Mouse (Mus musculus): ENCODE measurements at regions not wholly inside any gene's neighbourhood (a gene's known extent, or its start where the extent isn't known, plus 50 kb on each side); places are given as distances from the start of the nearest gene placed in this dataset.
"Not testable (repeated sequence)": the region's sequence is repeated elsewhere in the genome, so short reads cannot be mapped to it uniquely, and the experiment has no call there.

GRCm38 (mm10) chr4:10670846-10671428 is 203.4 kb upstream of the 2610301B20Rik start:
- 73% methylated on average over 6 of the region's 6 CpGs for WGBS
- H3K4me2 ChIP-seq (ENCODE audit: low read depth, low read length, severe bottlenecking): no peak overlapping the region
- H3K27ac ChIP-seq (ENCODE audit: low read depth, low read length): no peak overlapping the region
- H3K9ac ChIP-seq (ENCODE audit: low read length): no peak overlapping the region
- no peaks in the 10 kb centered on the region for H3K36me3 ChIP-seq (ENCODE audit: control insufficient read depth, insufficient read depth, low read length)
- DNase-seq (ENCODE audit: low spot score): no peak
- no peaks in the 10 kb centered on the region for H3K27me3 ChIP-seq (ENCODE audit: control insufficient read depth, insufficient read depth, low read length)
- no peaks in the 10 kb centered on the region for H3K4me1 ChIP-seq (replicated peaks; ENCODE audit: control insufficient read depth, insufficient read depth, low read length)
- H3K9me3 ChIP-seq (ENCODE audit: control insufficient read depth, low read length): no peaks in the 10 kb centered on the region
- no peak overlapping the region for H3K4me3 ChIP-seq (ENCODE audit: low read depth, low read length)
- no peak for ATAC-seq (replicated peaks; ENCODE audit: low FRiP score)

DNA sequence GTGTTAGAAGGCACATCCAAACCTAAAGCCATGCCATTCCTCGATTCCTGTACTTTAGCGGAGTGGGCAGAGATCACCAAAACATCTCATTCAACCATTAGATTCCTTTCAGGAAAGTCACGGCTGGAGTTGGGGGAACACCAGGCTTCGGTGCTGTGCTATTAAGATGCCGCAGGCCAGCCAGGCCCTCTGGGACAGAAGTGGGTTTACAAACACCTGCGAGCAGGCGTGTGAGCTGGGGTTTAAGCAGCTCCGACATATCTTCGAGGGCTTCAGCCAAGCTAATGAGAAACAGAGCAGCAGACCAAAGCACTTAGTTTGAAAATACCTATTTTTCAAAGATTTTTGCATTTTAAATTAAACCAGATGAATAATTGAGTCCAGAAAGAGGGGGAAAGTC is 183.2 kb upstream of the 2610301B20Rik start:
- Histone ChIP-seq H3K4me3 (ENCODE audit: low read depth, low read length) (no peak overlapping the region), H3K9me3 (ENCODE audit: control insufficient read depth, low read length) (no peaks in the 10 kb centered on the region), H3K27ac (ENCODE audit: low read depth, low read length) (no peak overlapping the region), H3K9ac (ENCODE audit: low read length) (no peak overlapping the region), H3K4me1 (replicated peaks; ENCODE audit: control insufficient read depth, insufficient read depth, low read length) (no peaks in the 10 kb centered on the region), H3K27me3 (ENCODE audit: control insufficient read depth, insufficient read depth, low read length) (no peaks in the 10 kb centered on the region), H3K4me2 (ENCODE audit: low read depth, low read length, severe bottlenecking) (no peak overlapping the region), H3K36me3 (ENCODE audit: control insufficient read depth, insufficient read depth, low read length) (no peaks in the 10 kb centered on the region)
- ATAC-seq (replicated peaks; ENCODE audit: low FRiP score) (no peak), DNase-seq (ENCODE audit: low spot score) (no peak)
- 77% methylated on average over 9 of the region's 9 CpGs for WGBS

- Histone ChIP-seq H3K9ac (ENCODE audit: low read length) (no peak overlapping the region), H3K9me3 (ENCODE audit: control insufficient read depth, low read length) (no peaks in the 10 kb centered on the region), H3K4me3 (ENCODE audit: low read depth, low read length) (no peak overlapping the region), H3K27me3 (ENCODE audit: control insufficient read depth, insufficient read depth, low read length) (no peaks in the 10 kb centered on the region), H3K4me2 (ENCODE audit: low read depth, low read length, severe bottlenecking) (no peak overlapping the region), H3K36me3 (ENCODE audit: control insufficient read depth, insufficient read depth, low read length) (no peaks in the 10 kb centered on the region), H3K4me1 (replicated peaks; ENCODE audit: control insufficient read depth, insufficient read depth, low read length) (no peaks in the 10 kb centered on the region), H3K27ac (ENCODE audit: low read depth, low read length) (no peak overlapping the region)
- no peak for DNase-seq (ENCODE audit: low spot score)
- WGBS: 84% methylated on average over 2 of the region's 2 CpGs
- ATAC-seq (replicated peaks; ENCODE audit: low FRiP score): no peak
These were observed 181.4 kb upstream of the 2610301B20Rik start for GRCm38 (mm10) chr4:10692860-10693259.

DNA sequence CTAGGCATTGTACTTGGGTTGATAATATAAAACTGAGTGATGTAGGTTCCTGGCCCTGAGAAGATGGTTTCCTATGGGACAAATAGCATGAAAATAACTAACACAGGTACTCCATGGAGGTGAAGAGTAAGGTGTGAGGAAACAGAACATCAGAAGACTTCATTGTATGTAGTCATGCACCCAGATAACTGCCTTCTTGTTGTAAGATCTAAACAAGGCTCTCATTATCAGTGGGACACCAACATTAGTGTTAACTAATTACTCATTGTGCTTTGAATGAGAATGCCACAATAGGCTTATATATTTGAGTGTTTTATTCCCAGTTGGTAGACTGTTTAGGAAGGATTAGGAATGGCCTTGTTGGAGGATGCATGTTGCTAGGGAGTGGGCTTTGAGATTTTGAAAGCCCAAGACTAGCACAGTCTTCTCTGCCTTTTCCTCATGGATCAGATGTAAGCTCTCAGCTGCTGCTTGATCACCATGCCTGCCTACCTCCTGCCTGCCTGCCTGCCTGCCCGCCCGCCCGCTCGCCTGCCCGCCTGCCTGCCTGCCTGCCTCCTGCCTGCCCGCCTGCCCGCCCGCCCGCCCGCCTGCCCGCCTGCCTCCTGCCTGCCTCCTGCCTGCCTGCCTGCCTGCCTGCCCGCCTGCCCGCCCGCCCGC is 180.7 kb upstream of the 2610301B20Rik start:
- no peak overlapping the region for H3K27ac ChIP-seq (ENCODE audit: low read depth, low read length)
- H3K9ac ChIP-seq (ENCODE audit: low read length): no peak overlapping the region
- 39% methylated on average over 5 of the region's 15 CpGs for WGBS
- no peaks in the 10 kb centered on the region for H3K36me3 ChIP-seq (ENCODE audit: control insufficient read depth, insufficient read depth, low read length)
- H3K4me2 ChIP-seq (ENCODE audit: low read depth, low read length, severe bottlenecking): 0 out of 2 replicates have a peak overlapping the region, but pooled peaks have one; percentile 15
- 0 out of 2 replicates have a peak, but pooled peaks have one; percentile 46 for ATAC-seq (replicated peaks; ENCODE audit: low FRiP score)
- DNase-seq (ENCODE audit: low spot score): peak; percentile 61
- H3K27me3 ChIP-seq (ENCODE audit: control insufficient read depth, insufficient read depth, low read length): no peaks in the 10 kb centered on the region
- no peaks in the 10 kb centered on the region for H3K4me1 ChIP-seq (replicated peaks; ENCODE audit: control insufficient read depth, insufficient read depth, low read length)
- H3K4me3 ChIP-seq (ENCODE audit: low read depth, low read length): peak overlapping the region; percentile 19
- H3K9me3 ChIP-seq (ENCODE audit: control insufficient read depth, low read length): no peaks in the 10 kb centered on the region

GRCm38 (mm10) chr4:10694106-10694748 is 180.1 kb upstream of the 2610301B20Rik start:
- WGBS: 67% methylated on average over 14 of the region's 21 CpGs
- not testable (repeated sequence) for H3K4me1 ChIP-seq (replicated peaks; ENCODE audit: control insufficient read depth, insufficient read depth, low read length); H3K4me2 ChIP-seq (ENCODE audit: low read depth, low read length, severe bottlenecking); H3K9ac ChIP-seq (ENCODE audit: low read length); H3K27ac ChIP-seq (ENCODE audit: low read depth, low read length); H3K36me3 ChIP-seq (ENCODE audit: control insufficient read depth, insufficient read depth, low read length); H3K27me3 ChIP-seq (ENCODE audit: control insufficient read depth, insufficient read depth, low read length); ATAC-seq (replicated peaks; ENCODE audit: low FRiP score); H3K9me3 ChIP-seq (ENCODE audit: control insufficient read depth, low read length)
- H3K4me3 ChIP-seq (ENCODE audit: low read depth, low read length): peak overlapping the region; percentile 19
- DNase-seq (ENCODE audit: low spot score): peak; percentile 66

GRCm38 (mm10) chr4:10697225-10697836 is 177.0 kb upstream of the 2610301B20Rik start:
- Histone ChIP-seq H3K27ac (ENCODE audit: low read depth, low read length) (no peak overlapping the region), H3K4me2 (ENCODE audit: low read depth, low read length, severe bottlenecking) (no peak overlapping the region), H3K9me3 (ENCODE audit: control insufficient read depth, low read length) (no peaks in the 10 kb centered on the region), H3K36me3 (ENCODE audit: control insufficient read depth, insufficient read depth, low read length) (no peaks in the 10 kb centered on the region), H3K9ac (ENCODE audit: low read length) (no peak overlapping the region), H3K27me3 (ENCODE audit: control insufficient read depth, insufficient read depth, low read length) (no peaks in the 10 kb centered on the region), H3K4me3 (ENCODE audit: low read depth, low read length) (no peak overlapping the region), H3K4me1 (replicated peaks; ENCODE audit: control insufficient read depth, insufficient read depth, low read length) (no peaks in the 10 kb centered on the region)
- WGBS: 78% methylated on average over 1 of the region's 1 CpGs
- ATAC-seq (replicated peaks; ENCODE audit: low FRiP score): no peak
- no peak for DNase-seq (ENCODE audit: low spot score)

DNA sequence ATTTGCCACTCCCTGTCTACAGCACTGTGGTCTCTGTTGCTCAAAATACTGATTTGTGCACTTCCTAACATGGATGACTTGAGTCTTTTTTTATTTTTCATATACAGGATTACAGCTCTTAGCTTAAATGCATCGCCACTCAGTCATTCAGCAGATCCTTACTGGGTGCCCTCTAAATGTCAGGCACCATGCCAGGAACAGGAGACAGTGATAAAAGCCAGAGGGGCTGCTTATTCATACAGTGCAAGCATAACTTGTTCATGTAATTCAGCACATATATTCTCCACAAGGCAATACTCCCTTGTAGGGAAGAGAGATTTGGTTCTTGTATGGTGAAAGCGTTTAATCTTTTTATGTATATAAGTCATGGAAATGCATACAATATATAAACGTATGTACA is 175.7 kb upstream of the 2610301B20Rik start:
- WGBS: 85% methylated on average over 3 of the region's 3 CpGs
- no peak overlapping the region for H3K9ac ChIP-seq (ENCODE audit: low read length)
- no peaks in the 10 kb centered on the region for H3K27me3 ChIP-seq (ENCODE audit: control insufficient read depth, insufficient read depth, low read length)
- H3K4me1 ChIP-seq (replicated peaks; ENCODE audit: control insufficient read depth, insufficient read depth, low read length): no peaks in the 10 kb centered on the region
- no peak overlapping the region for H3K4me2 ChIP-seq (ENCODE audit: low read depth, low read length, severe bottlenecking)
- H3K4me3 ChIP-seq (ENCODE audit: low read depth, low read length): no peak overlapping the region
- H3K36me3 ChIP-seq (ENCODE audit: control insufficient read depth, insufficient read depth, low read length): no peaks in the 10 kb centered on the region
- ATAC-seq (replicated peaks; ENCODE audit: low FRiP score) (no peak), DNase-seq (ENCODE audit: low spot score) (no peak)
- no peaks in the 10 kb centered on the region for H3K9me3 ChIP-seq (ENCODE audit: control insufficient read depth, low read length)
- H3K27ac ChIP-seq (ENCODE audit: low read depth, low read length): no peak overlapping the region

GRCm38 (mm10) chr4:10701479-10701878 is 172.8 kb upstream of the 2610301B20Rik start:
- Histone ChIP-seq H3K4me3 (ENCODE audit: low read depth, low read length) (no peak overlapping the region), H3K9ac (ENCODE audit: low read length) (no peak overlapping the region), H3K27ac (ENCODE audit: low read depth, low read length) (no peak overlapping the region), H3K9me3 (ENCODE audit: control insufficient read depth, low read length) (no peaks in the 10 kb centered on the region), H3K4me2 (ENCODE audit: low read depth, low read length, severe bottlenecking) (no peak overlapping the region), H3K27me3 (ENCODE audit: control insufficient read depth, insufficient read depth, low read length) (no peaks in the 10 kb centered on the region), H3K4me1 (replicated peaks; ENCODE audit: control insufficient read depth, insufficient read depth, low read length) (no peaks in the 10 kb centered on the region), H3K36me3 (ENCODE audit: control insufficient read depth, insufficient read depth, low read length) (no peaks in the 10 kb centered on the region)
- ATAC-seq (replicated peaks; ENCODE audit: low FRiP score) (no peak), DNase-seq (ENCODE audit: low spot score) (no peak)
- 87% methylated on average over 10 of the region's 10 CpGs for WGBS

All from forebrain, embryonic 11.5 days (tissue).